Mouse (Mus musculus) midbrain, postnatal 0 days (tissue): ENCODE measurements at regions not wholly inside any gene's neighbourhood (a gene's known extent, or its start where the extent isn't known, plus 50 kb on each side); places are given as distances from the start of the nearest gene placed in this dataset.

ENCODE experiments used
- ATAC-seq: fragments of 200-750 bp; cut with Nextera tagmentation; 2 replicates; pipeline ENCODE4 v1.8.0; 2017; ENCODE audit warnings: moderate number of reproducible peaks, mild to moderate bottlenecking, moderate TSS enrichment, moderate library complexity; ENCODE audit not compliant: low FRiP score
- DNase-seq: peaks from one replicate; pipeline ENCODE4 v3.0.0-alpha.2; 2015; ENCODE audit warnings: low spot score
- H3K27ac ChIP-seq: fragments of 300-500 bp; sonication (generic); 2 replicates; pipeline ENCODE4 v1.5.1; 2014; ENCODE audit warnings: low read depth, mild to moderate bottlenecking, low read length, mixed read lengths
- H3K27me3 ChIP-seq: fragments of 300-500 bp; sonication (generic); 2 replicates; pipeline ENCODE4 v1.6.1; 2014; ENCODE audit warnings: low read length, control low read depth, mixed read lengths; ENCODE audit not compliant: insufficient read depth
- H3K36me3 ChIP-seq: fragments of 300-500 bp; sonication (generic); 2 replicates; pipeline ENCODE4 v1.6.1; 2014; ENCODE audit warnings: low read length, control low read depth, mixed read lengths; ENCODE audit not compliant: insufficient read depth
- H3K4me1 ChIP-seq: fragments of 300-500 bp; sonication (generic); 2 replicates; pipeline ENCODE4 v1.6.1; 2014; ENCODE audit warnings: mild to moderate bottlenecking, control low read depth, antibody characterized with exemption, low read length, mixed read lengths; ENCODE audit not compliant: insufficient read depth
- H3K4me2 ChIP-seq: fragments of 300-500 bp; sonication (generic); 2 replicates; pipeline ENCODE4 v1.6.1; 2014; ENCODE audit warnings: low read depth, mild to moderate bottlenecking, low read length, mixed read lengths; ENCODE audit not compliant: poor library complexity, severe bottlenecking
- H3K4me3 ChIP-seq: fragments of 300-500 bp; sonication (generic); 2 replicates; pipeline ENCODE4 v1.5.1; 2014; ENCODE audit warnings: low read depth, mild to moderate bottlenecking, low read length, moderate library complexity
- H3K9ac ChIP-seq: fragments of 300-500 bp; sonication (generic); replicated peaks from 2 replicates; pipeline ENCODE4 v1.6.1; 2014; ENCODE audit warnings: mild to moderate bottlenecking, low read length, moderate library complexity, mixed read lengths; ENCODE audit not compliant: poor library complexity, severe bottlenecking
- H3K9me3 ChIP-seq: fragments of 300-500 bp; sonication (generic); 2 replicates; pipeline ENCODE4 v1.6.1; 2016; ENCODE audit warnings: low read length, control low read depth
- CTCF ChIP-seq: IDR thresholded peaks from 2 replicates; pipeline ENCODE4 v1.5.1; 2016; ENCODE audit warnings: antibody characterized with exemption, mild to moderate bottlenecking
- WGBS: fragments of 180-500 bp; shearing (Covaris S2); extraction: QIAGEN DNeasy Blood & Tissue Kit; methylation state at CpG from one replicate; pipeline ENCODE4 v1.1.7; 2014; 5-methylcytosine and 5-hydroxymethylcytosine counted together

DNA sequence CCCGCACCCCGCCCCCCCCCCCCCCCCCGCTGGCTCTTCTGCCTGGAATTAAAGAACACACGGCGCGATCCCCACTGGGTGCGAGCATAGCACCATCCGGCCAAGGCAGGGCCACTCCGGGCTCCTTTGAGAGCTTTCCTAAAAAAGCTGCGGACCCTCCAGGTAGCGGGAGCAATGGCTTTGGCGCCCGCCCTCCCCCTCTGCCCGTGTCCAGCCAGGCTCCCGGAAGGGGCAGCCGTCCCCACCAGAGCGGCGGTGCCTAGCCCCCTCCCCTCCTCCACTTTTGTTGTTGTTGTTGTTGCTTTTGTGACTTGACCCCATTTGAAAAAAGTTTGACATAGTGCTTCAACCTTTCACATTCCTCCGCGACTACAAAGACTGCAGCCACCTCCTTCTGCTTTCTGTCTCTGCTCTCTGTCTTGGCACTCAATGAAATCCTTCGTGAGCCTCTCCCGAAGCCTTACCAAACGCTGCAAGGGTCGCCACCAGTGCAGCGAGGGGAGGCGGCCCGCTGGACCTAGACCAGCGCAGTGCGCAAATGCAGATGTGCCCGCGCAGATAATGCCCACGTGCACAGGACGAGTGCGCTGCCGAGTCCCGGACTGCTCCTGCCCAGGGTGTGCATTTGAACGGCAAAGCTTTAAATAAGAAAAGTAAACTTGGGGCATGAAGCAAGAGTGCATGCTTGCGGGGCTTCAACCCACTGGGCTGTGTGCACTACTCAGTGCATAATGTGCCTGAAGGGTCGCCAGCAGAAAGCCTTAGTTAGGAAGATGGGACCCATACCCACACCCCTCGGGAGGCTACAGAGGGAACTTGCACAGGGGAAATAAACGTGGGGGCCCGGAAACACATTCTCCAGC is 179.0 kb upstream of the Xlr start:
- 32% methylated on average over 37 of the region's 42 CpGs for WGBS
- TF ChIP-seq CTCF = no peak
- H3K4me1 ChIP-seq = no peaks in the 10 kb centered on the region
- no peak overlapping the region for H3K9ac ChIP-seq
- H3K27ac ChIP-seq = no peak overlapping the region
- H3K36me3 ChIP-seq = no peaks in the 10 kb centered on the region
- H3K27me3 ChIP-seq = no peaks in the 10 kb centered on the region
- no peak for DNase-seq
- no peak; the same call in 1 of the 2 replicates for ATAC-seq
- peak overlapping the region; percentile 61 for H3K4me2 ChIP-seq
- H3K9me3 ChIP-seq = no peaks in the 10 kb centered on the region
- peak overlapping the region; percentile 40 for H3K4me3 ChIP-seq

DNA sequence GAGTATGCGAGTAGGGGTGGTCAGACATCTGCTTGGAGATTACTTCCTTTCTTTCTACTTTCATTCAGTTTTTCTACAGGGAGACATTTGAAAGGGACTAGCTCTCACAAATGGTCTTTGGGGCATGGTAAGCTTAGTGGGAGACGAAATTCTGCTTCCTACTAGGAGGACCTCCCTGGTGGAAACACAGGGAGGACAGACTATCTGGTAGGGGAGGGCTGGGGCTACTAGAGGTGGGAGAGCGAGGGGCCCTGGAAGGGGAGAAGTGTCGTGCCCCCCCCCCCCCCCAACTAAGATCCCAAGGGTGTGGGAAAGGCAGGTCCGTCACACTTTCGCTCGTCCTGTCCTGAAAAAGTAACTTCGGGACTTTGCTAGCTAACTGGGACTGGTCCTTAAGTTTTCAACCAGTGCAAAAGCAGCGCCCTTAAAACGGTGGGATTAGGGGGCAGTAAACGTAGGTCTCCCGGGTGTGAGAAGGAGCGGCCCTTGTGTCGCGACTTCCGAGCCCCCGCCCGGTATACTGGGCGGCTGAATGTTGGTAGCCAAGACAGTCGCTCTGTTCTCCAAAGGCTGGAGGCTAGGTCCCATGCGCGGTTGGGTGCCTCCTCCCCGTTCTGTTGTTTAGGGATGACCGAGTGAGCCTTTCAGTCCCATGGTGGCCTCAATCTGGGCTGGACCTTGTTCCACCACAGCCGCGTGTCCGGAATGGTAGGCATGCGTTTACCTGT is 178.2 kb upstream of the Xlr start:
- no peak for TF ChIP-seq CTCF
- no peaks in the 10 kb centered on the region for H3K4me1 ChIP-seq
- WGBS = 29% methylated on average over 24 of the region's 28 CpGs
- H3K4me3 ChIP-seq = peak overlapping the region; percentile 40
- no peaks in the 10 kb centered on the region for H3K27me3 ChIP-seq
- no peak for DNase-seq
- peak overlapping the region; percentile 61 for H3K4me2 ChIP-seq
- no peaks in the 10 kb centered on the region for H3K36me3 ChIP-seq
- no peak overlapping the region for H3K27ac ChIP-seq
- no peak overlapping the region for H3K9ac ChIP-seq
- ATAC-seq = no peak; the same call in 1 of the 2 replicates
- H3K9me3 ChIP-seq = no peaks in the 10 kb centered on the region

DNA sequence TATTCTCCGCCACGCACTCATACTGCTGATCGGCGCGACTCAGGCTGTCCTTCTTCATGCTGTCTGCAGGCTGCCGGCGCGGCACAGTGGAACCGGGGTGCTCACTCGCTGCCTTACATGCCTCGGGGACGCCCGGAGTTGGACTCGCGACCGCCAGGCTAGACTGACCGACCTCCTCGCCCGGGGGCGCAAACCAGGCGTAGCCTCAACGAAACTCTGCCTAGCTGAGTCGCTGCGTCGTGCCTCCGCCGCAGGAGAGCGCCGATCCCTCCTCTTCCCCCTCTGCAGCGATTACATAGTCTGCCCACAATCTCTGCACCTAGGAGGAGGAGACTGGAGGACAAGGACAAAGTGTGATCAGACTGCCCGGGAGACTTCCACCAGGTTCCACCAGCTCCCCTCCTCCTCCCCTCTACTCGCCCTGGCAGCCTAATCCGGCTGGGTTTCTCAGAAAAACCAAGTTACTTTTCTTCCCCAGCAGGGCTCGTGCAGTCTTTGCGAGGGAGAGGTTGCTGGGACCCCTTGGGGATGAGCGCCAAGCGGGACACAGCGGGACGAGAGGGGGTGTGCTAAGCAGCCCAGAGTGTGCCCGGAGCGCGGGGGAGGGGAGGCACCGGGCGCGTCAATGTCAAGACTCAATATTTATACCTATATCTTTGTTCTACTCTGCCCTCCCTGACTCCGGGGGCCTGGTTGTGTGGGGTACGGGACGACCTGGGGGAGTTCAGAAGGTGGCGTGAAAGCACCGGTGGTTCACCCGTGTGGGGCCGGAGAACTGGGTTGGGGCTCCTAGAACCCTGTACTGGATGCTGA is 177.4 kb upstream of the Xlr start:
- Histone ChIP-seq H3K4me3 (peak overlapping the region; percentile 40), H3K27me3 (no peaks in the 10 kb centered on the region), H3K9ac (no peak overlapping the region), H3K27ac (no peak overlapping the region), H3K4me1 (no peaks in the 10 kb centered on the region), H3K4me2 (peak overlapping the region; percentile 61), H3K9me3 (no peaks in the 10 kb centered on the region), H3K36me3 (no peaks in the 10 kb centered on the region)
- ATAC-seq (no peak), DNase-seq (no peak)
- TF ChIP-seq CTCF = no peak
- WGBS = 25% methylated on average over 45 of the region's 52 CpGs
